Mouse (Mus musculus) thymus, postnatal 0 days (tissue): ENCODE results near the gene Txlnb. TPM values are rescaled to one million over a fixed set of nuclear protein-coding genes. Genes with fewer than 3 reads are reported as not detected.
"Not testable (repeated sequence)": the region's sequence is repeated elsewhere in the genome, so short reads cannot be mapped to it uniquely, and the experiment has no call there.

Source experiments
- DNase-seq: peaks from one replicate; pipeline ENCODE4 v3.0.0-alpha.2; 2015; ENCODE audit warnings: low spot score
- polyA plus RNA-seq: library from polyadenylated mRNA; unstranded; fragments of >200 nt; fragmentation: Nextera tagmentation; extraction: Ambion mirVana; gene quantifications from 2 replicates; pipeline ENCODE4 v1.2.1, GENCODE M21; 2015

The Txlnb gene
- 0.21 and 0.26 TPM in 2 replicates for polyA plus RNA-seq

GRCm38 (mm10) chr10:17795767-17796631, at the start of gene Txlnb:
TSS of gene Txlnb (plus strand) at chr10:17796226.
- DNase-seq = peak; percentile 88

- DNase-seq = no peak
Observed at GRCm38 (mm10) chr10:17752478-17752877, 43.5 kb upstream of the Txlnb start.

- DNase-seq = no peak
Observed at GRCm38 (mm10) chr10:17759772-17760171, 36.3 kb upstream of the Txlnb start.

- no peak for DNase-seq
Observed at GRCm38 (mm10) chr10:17760750-17761613, 35.0 kb upstream of the Txlnb start.

GRCm38 (mm10) chr10:17761652-17762051, 34.4 kb upstream of the Txlnb start:
- no peak for DNase-seq

- no peak for DNase-seq
Observed at GRCm38 (mm10) chr10:17762946-17763345, 33.1 kb upstream of the Txlnb start.

- DNase-seq = no peak
Observed at GRCm38 (mm10) chr10:17769856-17770255, 26.2 kb upstream of the Txlnb start.

GRCm38 (mm10) chr10:17772364-17772763, 23.7 kb upstream of the Txlnb start:
- peak; percentile 84 for DNase-seq

- no peak for DNase-seq
Observed at GRCm38 (mm10) chr10:17774366-17774765, 21.7 kb upstream of the Txlnb start.

- DNase-seq = peak; percentile 29
Observed at GRCm38 (mm10) chr10:17775079-17775478, 20.9 kb upstream of the Txlnb start.

GRCm38 (mm10) chr10:17776684-17777083, 19.3 kb upstream of the Txlnb start:
- not testable (repeated sequence) for DNase-seq

GRCm38 (mm10) chr10:17786771-17787170, 9.3 kb upstream of the Txlnb start:
- no peak for DNase-seq

GRCm38 (mm10) chr10:17787938-17788337, 8.1 kb upstream of the Txlnb start:
- no peak for DNase-seq

GRCm38 (mm10) chr10:17788347-17788746, 7.7 kb upstream of the Txlnb start:
- DNase-seq = no peak

GRCm38 (mm10) chr10:17793926-17794325, 2.1 kb upstream of the Txlnb start:
- DNase-seq = no peak

- DNase-seq = no peak
Observed at GRCm38 (mm10) chr10:17794443-17794842, 1.6 kb upstream of the Txlnb start.

GRCm38 (mm10) chr10:17795227-17795626, 799 bp upstream of the Txlnb start:
- DNase-seq = no peak

GRCm38 (mm10) chr10:17796846-17797631, 1.0 kb downstream of the Txlnb start:
- DNase-seq = peak; percentile 44

GRCm38 (mm10) chr10:17797681-17798080, 1.7 kb downstream of the Txlnb start:
- no peak for DNase-seq

- DNase-seq = no peak
Observed at GRCm38 (mm10) chr10:17801788-17802187, 5.8 kb downstream of the Txlnb start.

GRCm38 (mm10) chr10:17808526-17808925, 12.5 kb downstream of the Txlnb start:
- no peak for DNase-seq
